Mouse (Mus musculus): Measurements from ENCODE around the gene Arsk. TPM values are rescaled to one million over a fixed set of nuclear protein-coding genes. Genes with fewer than 3 reads are reported as not detected.

Arsk gene
- polyA plus RNA-seq, 1 experiment from 2014 or later: 5.3 TPM

DNA sequence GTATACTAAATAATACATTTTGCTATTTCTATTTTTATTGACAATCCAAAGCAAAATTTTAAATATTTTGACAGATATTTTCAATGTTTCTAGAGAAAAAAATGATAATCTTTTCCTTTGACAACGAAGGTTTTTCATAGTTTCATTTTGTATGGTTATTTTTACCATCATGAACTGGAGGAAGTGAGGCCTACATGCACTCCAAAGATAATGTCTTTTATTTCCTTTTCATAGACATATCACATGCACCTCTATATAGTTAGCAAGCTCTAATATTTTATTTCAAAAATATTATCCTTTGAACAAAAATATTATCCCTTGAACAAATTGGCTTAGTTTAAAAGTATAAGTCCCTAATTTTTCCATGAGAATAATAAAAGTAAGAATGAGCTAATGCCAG is 24.1 kb downstream of the Arsk start:
- WGBS: 91% methylated on average over 1 of the region's 1 CpGs
- no peaks in the 10 kb centered on the region for H3K36me3 ChIP-seq (ENCODE audit: control insufficient read depth, insufficient read depth, low read length)
- no peak overlapping the region for H3K27ac ChIP-seq (ENCODE audit: low read depth, low read length)
- ATAC-seq (ENCODE audit: insufficient read depth, low FRiP score, low TSS enrichment) (no peak), DNase-seq (ENCODE audit: low spot score) (no peak)
- no peak overlapping the region for H3K4me2 ChIP-seq (ENCODE audit: low read depth)
- no peaks in the 10 kb centered on the region for H3K27me3 ChIP-seq (ENCODE audit: control insufficient read depth, insufficient read depth, low read length)
- H3K4me3 ChIP-seq (ENCODE audit: low read depth, low read length): no peak overlapping the region
- no peak overlapping the region for H3K9ac ChIP-seq (ENCODE audit: low read length)
- no peaks in the 10 kb centered on the region for H3K9me3 ChIP-seq (ENCODE audit: control insufficient read depth, low read length)
- no peaks in the 10 kb centered on the region for H3K4me1 ChIP-seq (ENCODE audit: control insufficient read depth, insufficient read depth, low read length)

DNA sequence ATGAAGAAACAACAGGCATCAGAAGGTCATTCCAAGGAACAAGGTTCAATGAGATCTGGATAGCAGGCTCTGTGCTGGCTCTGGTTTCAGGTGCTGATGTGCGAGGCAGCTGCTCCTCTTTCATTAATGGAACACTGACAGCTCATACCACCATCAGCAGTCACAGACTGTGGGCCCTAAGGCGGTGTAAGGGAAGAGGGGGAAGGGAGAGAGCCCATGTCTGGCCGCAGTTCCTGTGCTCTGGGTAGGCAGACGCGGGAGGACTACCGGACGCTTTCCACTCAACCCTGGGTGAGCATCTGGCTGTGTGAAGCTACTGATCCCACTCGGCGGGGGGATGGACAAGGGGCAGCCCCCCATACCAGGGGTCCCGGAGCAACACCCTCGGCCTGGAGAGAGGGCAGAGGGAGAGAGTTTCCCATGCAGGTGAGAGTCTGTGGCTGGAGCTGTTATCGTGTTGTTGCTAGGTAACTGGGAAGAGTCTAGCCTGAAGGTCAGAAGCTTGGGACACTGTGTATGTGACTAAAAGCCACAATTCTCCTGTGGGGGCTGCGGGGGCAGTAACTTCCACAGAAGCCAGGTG is 34.0 kb downstream of the Arsk start:
- H3K9me3 ChIP-seq (ENCODE audit: control insufficient read depth, low read length): no peaks in the 10 kb centered on the region
- no peak overlapping the region for H3K4me3 ChIP-seq (ENCODE audit: low read depth, low read length)
- DNase-seq (ENCODE audit: low spot score) (no peak), ATAC-seq (ENCODE audit: insufficient read depth, low FRiP score, low TSS enrichment) (no peak; the same call in 1 of the 2 replicates)
- no peak overlapping the region for H3K4me2 ChIP-seq (ENCODE audit: low read depth)
- no peak overlapping the region for H3K27ac ChIP-seq (ENCODE audit: low read depth, low read length)
- H3K27me3 ChIP-seq (ENCODE audit: control insufficient read depth, insufficient read depth, low read length): no peaks in the 10 kb centered on the region
- H3K9ac ChIP-seq (ENCODE audit: low read length): no peak overlapping the region
- no peaks in the 10 kb centered on the region for H3K36me3 ChIP-seq (ENCODE audit: control insufficient read depth, insufficient read depth, low read length)
- WGBS: 81% methylated on average over 13 of the region's 13 CpGs
- no peaks in the 10 kb centered on the region for H3K4me1 ChIP-seq (ENCODE audit: control insufficient read depth, insufficient read depth, low read length)

DNA sequence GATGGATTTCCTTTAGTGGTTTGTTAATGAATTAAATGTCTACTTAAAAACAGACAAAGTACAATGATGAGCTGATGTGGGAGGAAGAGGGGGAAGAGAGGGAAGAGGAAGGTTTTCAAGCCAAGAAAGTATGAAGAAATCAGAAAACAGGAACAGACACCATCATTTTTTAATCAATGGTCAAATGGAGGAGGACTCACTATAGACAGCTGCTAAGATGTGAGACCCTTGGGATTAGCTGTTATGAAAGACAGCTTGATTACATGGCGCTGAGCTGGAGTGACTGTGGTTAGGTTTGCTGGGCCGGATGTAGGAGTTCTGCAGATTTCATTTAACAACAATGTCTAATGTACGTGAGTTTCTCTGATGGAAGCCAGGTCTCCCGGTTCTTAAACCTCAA is 34.9 kb downstream of the Arsk start:
- no peaks in the 10 kb centered on the region for H3K9me3 ChIP-seq (ENCODE audit: control insufficient read depth, low read length)
- no peaks in the 10 kb centered on the region for H3K4me1 ChIP-seq (ENCODE audit: control insufficient read depth, insufficient read depth, low read length)
- H3K36me3 ChIP-seq (ENCODE audit: control insufficient read depth, insufficient read depth, low read length): no peaks in the 10 kb centered on the region
- ATAC-seq (ENCODE audit: insufficient read depth, low FRiP score, low TSS enrichment) (no peak), DNase-seq (ENCODE audit: low spot score) (no peak)
- no peak overlapping the region for H3K4me3 ChIP-seq (ENCODE audit: low read depth, low read length)
- WGBS: 90% methylated on average over 4 of the region's 4 CpGs
- H3K27ac ChIP-seq (ENCODE audit: low read depth, low read length): no peak overlapping the region
- no peak overlapping the region for H3K4me2 ChIP-seq (ENCODE audit: low read depth)
- no peak overlapping the region for H3K9ac ChIP-seq (ENCODE audit: low read length)
- H3K27me3 ChIP-seq (ENCODE audit: control insufficient read depth, insufficient read depth, low read length): no peaks in the 10 kb centered on the region

DNA sequence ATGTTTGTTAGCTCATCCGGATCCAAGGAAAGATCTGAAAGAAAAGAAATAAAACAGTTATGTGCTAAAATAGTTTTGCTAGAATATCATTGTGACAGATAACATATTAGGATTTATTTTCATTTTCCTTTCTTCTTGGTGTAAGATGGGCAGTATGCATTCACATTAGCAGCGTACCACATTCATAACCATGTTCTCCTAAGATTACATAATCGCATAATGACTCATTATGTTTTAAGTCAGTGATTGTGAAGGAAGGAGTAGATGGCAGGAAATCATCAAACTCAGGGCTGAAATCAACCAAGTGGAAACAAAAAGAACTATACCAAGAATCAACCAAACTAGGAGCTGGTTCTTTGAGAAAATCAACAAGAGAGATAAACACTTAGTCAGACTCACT is 35.9 kb downstream of the Arsk start:
- DNase-seq (ENCODE audit: low spot score): no peak
- no peak overlapping the region for H3K4me3 ChIP-seq (ENCODE audit: low read depth, low read length)
- no peaks in the 10 kb centered on the region for H3K36me3 ChIP-seq (ENCODE audit: control insufficient read depth, insufficient read depth, low read length)
- no peak for ATAC-seq (ENCODE audit: insufficient read depth, low FRiP score, low TSS enrichment)
- no peak overlapping the region for H3K9ac ChIP-seq (ENCODE audit: low read length)
- H3K27me3 ChIP-seq (ENCODE audit: control insufficient read depth, insufficient read depth, low read length): peaks cover 2% of the 10 kb centered on the region
- no peaks in the 10 kb centered on the region for H3K9me3 ChIP-seq (ENCODE audit: control insufficient read depth, low read length)
- H3K27ac ChIP-seq (ENCODE audit: low read depth, low read length): no peak overlapping the region
- H3K4me2 ChIP-seq (ENCODE audit: low read depth): no peak overlapping the region
- H3K4me1 ChIP-seq (ENCODE audit: control insufficient read depth, insufficient read depth, low read length): no peaks in the 10 kb centered on the region
- 93% methylated on average over 3 of the region's 3 CpGs for WGBS

DNA sequence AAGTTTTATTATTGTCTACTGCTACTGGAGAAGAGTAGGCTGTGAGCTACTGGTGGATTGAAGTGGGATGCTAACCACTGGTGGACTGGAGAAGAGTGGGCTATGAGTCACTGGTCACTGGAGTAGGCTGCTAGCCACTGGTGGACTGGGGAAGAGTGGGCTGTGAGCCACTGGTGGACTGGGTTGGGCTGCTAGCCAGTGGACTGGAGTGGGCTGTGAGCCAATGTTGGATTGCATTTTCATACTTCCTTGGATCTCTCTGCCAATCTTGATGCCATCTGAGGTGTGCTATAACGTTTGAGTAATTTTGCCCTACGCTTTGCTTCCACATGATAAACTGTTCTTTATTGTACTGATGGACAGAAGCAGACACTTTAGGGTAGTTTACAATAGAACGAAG is 36.3 kb downstream of the Arsk start:
- no peaks in the 10 kb centered on the region for H3K4me1 ChIP-seq (ENCODE audit: control insufficient read depth, insufficient read depth, low read length)
- H3K36me3 ChIP-seq (ENCODE audit: control insufficient read depth, insufficient read depth, low read length): no peaks in the 10 kb centered on the region
- 93% methylated on average over 3 of the region's 3 CpGs for WGBS
- H3K27me3 ChIP-seq (ENCODE audit: control insufficient read depth, insufficient read depth, low read length): peaks cover 5% of the 10 kb centered on the region
- no peak overlapping the region for H3K9ac ChIP-seq (ENCODE audit: low read length)
- no peak overlapping the region for H3K4me3 ChIP-seq (ENCODE audit: low read depth, low read length)
- H3K27ac ChIP-seq (ENCODE audit: low read depth, low read length): no peak overlapping the region
- no peaks in the 10 kb centered on the region for H3K9me3 ChIP-seq (ENCODE audit: control insufficient read depth, low read length)
- DNase-seq (ENCODE audit: low spot score) (no peak), ATAC-seq (ENCODE audit: insufficient read depth, low FRiP score, low TSS enrichment) (no peak)
- no peak overlapping the region for H3K4me2 ChIP-seq (ENCODE audit: low read depth)

GRCm38 (mm10) chr13:76059591-76059990 is 38.9 kb downstream of the Arsk start:
- WGBS: 89% methylated on average over 4 of the region's 4 CpGs
- ATAC-seq (ENCODE audit: insufficient read depth, low FRiP score, low TSS enrichment): no peak
- no peak overlapping the region for H3K27ac ChIP-seq (ENCODE audit: low read depth, low read length)
- peaks cover 4% of the 10 kb centered on the region; the same call in 1 of the 2 replicates for H3K4me1 ChIP-seq (ENCODE audit: control insufficient read depth, insufficient read depth, low read length)
- no peak overlapping the region for H3K4me3 ChIP-seq (ENCODE audit: low read depth, low read length)
- peaks cover 24% of the 10 kb centered on the region for H3K27me3 ChIP-seq (ENCODE audit: control insufficient read depth, insufficient read depth, low read length)
- H3K36me3 ChIP-seq (ENCODE audit: control insufficient read depth, insufficient read depth, low read length): no peaks in the 10 kb centered on the region
- DNase-seq (ENCODE audit: low spot score): no peak
- H3K9ac ChIP-seq (ENCODE audit: low read length): no peak overlapping the region
- H3K9me3 ChIP-seq (ENCODE audit: control insufficient read depth, low read length): no peaks in the 10 kb centered on the region
- H3K4me2 ChIP-seq (ENCODE audit: low read depth): no peak overlapping the region

- no peak overlapping the region for H3K4me3 ChIP-seq (ENCODE audit: low read depth, low read length)
- H3K27me3 ChIP-seq (ENCODE audit: control insufficient read depth, insufficient read depth, low read length): peaks cover 27% of the 10 kb centered on the region
- H3K27ac ChIP-seq (ENCODE audit: low read depth, low read length): no peak overlapping the region
- H3K9ac ChIP-seq (ENCODE audit: low read length): no peak overlapping the region
- H3K36me3 ChIP-seq (ENCODE audit: control insufficient read depth, insufficient read depth, low read length): no peaks in the 10 kb centered on the region
- H3K4me1 ChIP-seq (ENCODE audit: control insufficient read depth, insufficient read depth, low read length): peaks cover 4% of the 10 kb centered on the region; the same call in 1 of the 2 replicates
- DNase-seq (ENCODE audit: low spot score) (no peak), ATAC-seq (ENCODE audit: insufficient read depth, low FRiP score, low TSS enrichment) (no peak)
- 64% methylated on average over 10 of the region's 10 CpGs for WGBS
- H3K9me3 ChIP-seq (ENCODE audit: control insufficient read depth, low read length): no peaks in the 10 kb centered on the region
- peak overlapping the region; percentile 98; the same call in 1 of the 2 replicates for H3K4me2 ChIP-seq (ENCODE audit: low read depth)
Observed at GRCm38 (mm10) chr13:76057267-76058069, 41.0 kb downstream of the Arsk start.

- peak within 1 kb of the TSS; percentile 44 for H3K9ac ChIP-seq (ENCODE audit: low read length)
- H3K36me3 ChIP-seq (ENCODE audit: control insufficient read depth, insufficient read depth, low read length): no peaks in the 10 kb centered on the region
- WGBS: 15% methylated on average over 10 of the region's 10 CpGs
- DNase-seq (ENCODE audit: low spot score) (no peak), ATAC-seq (ENCODE audit: insufficient read depth, low FRiP score, low TSS enrichment) (0 out of 2 replicates have a peak, but pooled peaks have one; percentile 3)
- H3K4me1 ChIP-seq (ENCODE audit: control insufficient read depth, insufficient read depth, low read length): peaks cover 4% of the 10 kb centered on the region; the same call in 1 of the 2 replicates
- H3K27ac ChIP-seq (ENCODE audit: low read depth, low read length): no peak within 1 kb of the TSS
- peak within 1 kb of the TSS; percentile 98 for H3K4me2 ChIP-seq (ENCODE audit: low read depth)
- no peaks in the 10 kb centered on the region for H3K9me3 ChIP-seq (ENCODE audit: control insufficient read depth, low read length)
- H3K4me3 ChIP-seq (ENCODE audit: low read depth, low read length): peak within 1 kb of the TSS; percentile 45
- H3K27me3 ChIP-seq (ENCODE audit: control insufficient read depth, insufficient read depth, low read length): peaks cover 27% of the 10 kb centered on the region
Observed at GRCm38 (mm10) chr13:76056896-76057266, 41.6 kb downstream of the Arsk start, which contains the start of gene Gpr150. Gene Gpr150, minus strand, starts transcription at chr13:76056996.

All from neural tube, embryonic 11.5 days (tissue).